Mouse (Mus musculus) midbrain, embryonic 14.5 days (tissue): ENCODE results near the gene Lama5. TPM values are rescaled to one million over a fixed set of nuclear protein-coding genes. Genes with fewer than 3 reads are reported as not detected.

Experiments used
- ATAC-seq: fragments of 200-750 bp; cut with Nextera tagmentation; 2 replicates; pipeline ENCODE4 v1.8.0; 2017; ENCODE audit warnings: moderate number of reproducible peaks, moderate library complexity; ENCODE audit not compliant: low FRiP score, low TSS enrichment
- DNase-seq: peaks from one replicate; pipeline ENCODE4 v3.0.0-alpha.2; 2015
- H3K27ac ChIP-seq: fragments of 300-500 bp; sonication (generic); replicated peaks from 2 replicates; pipeline ENCODE4 v1.5.1; 2014; ENCODE audit warnings: mild to moderate bottlenecking, low read depth, low read length, moderate library complexity
- H3K27me3 ChIP-seq: fragments of 300-500 bp; sonication (generic); 2 replicates; pipeline ENCODE4 v1.6.1; 2014; ENCODE audit warnings: low read length, control low read depth, mixed read lengths; ENCODE audit not compliant: control insufficient read depth, insufficient read depth
- H3K36me3 ChIP-seq: fragments of 300-500 bp; sonication (generic); 2 replicates; pipeline ENCODE4 v1.6.1; 2014; ENCODE audit warnings: low read length, control low read depth; ENCODE audit not compliant: control insufficient read depth, insufficient read depth
- H3K4me1 ChIP-seq: fragments of 300-500 bp; sonication (generic); 2 replicates; pipeline ENCODE4 v1.6.1; 2014; ENCODE audit warnings: mild to moderate bottlenecking, antibody characterized with exemption, low read length, control low read depth; ENCODE audit not compliant: control insufficient read depth, insufficient read depth
- H3K4me2 ChIP-seq: fragments of 300-500 bp; sonication (generic); 2 replicates; pipeline ENCODE4 v1.6.1; 2014; ENCODE audit warnings: mild to moderate bottlenecking, low read length, moderate library complexity
- H3K4me3 ChIP-seq: fragments of 300-500 bp; sonication (generic); replicated peaks from 2 replicates; pipeline ENCODE4 v1.5.1; 2014; ENCODE audit warnings: low read depth, low read length
- H3K9ac ChIP-seq: fragments of 300-500 bp; sonication (generic); replicated peaks from 2 replicates; pipeline ENCODE4 v1.6.1; 2014; ENCODE audit warnings: mild to moderate bottlenecking, low read length, moderate library complexity
- H3K9me3 ChIP-seq: fragments of 300-500 bp; sonication (generic); 2 replicates; pipeline ENCODE4 v1.6.1; 2016; ENCODE audit warnings: low read length, control low read depth, mixed read lengths; ENCODE audit not compliant: control insufficient read depth
- WGBS: fragments of 180-500 bp; shearing (Covaris S2); extraction: QIAGEN DNeasy Blood & Tissue Kit; methylation state at CpG from one replicate; pipeline ENCODE4 v1.1.7; 2014; 5-methylcytosine and 5-hydroxymethylcytosine counted together
- polyA plus RNA-seq: library from polyadenylated mRNA; unstranded; fragments of >200 nt; fragmentation: Nextera tagmentation; extraction: Ambion mirVana; gene quantifications from 2 replicates; pipeline ENCODE4 v1.2.1, GENCODE M21; 2014

The Lama5 gene
- polyA plus RNA-seq, 1 experiment from 2014 or later = 1.8 TPM

DNA sequence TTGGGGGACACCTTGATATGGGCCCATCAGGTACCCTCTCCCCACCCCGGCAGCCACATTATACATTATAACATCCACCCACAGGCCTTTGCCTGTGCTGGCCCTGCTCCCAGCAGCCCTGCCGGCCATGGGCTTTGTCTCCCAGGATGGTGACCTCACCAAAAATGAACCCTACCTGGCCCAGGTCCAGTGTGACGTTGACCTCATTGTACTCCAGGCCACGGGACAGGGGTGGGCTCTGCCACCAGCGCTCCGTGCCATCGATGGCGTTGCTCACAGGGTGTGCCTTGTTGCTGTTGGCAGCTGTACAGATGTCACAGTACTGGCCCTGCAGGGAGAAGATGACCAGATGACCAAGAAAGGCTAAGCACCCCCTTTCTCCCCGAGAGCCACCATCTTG, 4.6 kb downstream of the Lama5 start:
- Histone ChIP-seq H3K4me2 (no peak overlapping the region), H3K4me3 (no peak overlapping the region), H3K9me3 (no peaks in the 10 kb centered on the region), H3K9ac (no peak overlapping the region), H3K4me1 (peaks cover 17% of the 10 kb centered on the region), H3K27me3 (peaks cover 25% of the 10 kb centered on the region), H3K36me3 (no peaks in the 10 kb centered on the region), H3K27ac (no peak overlapping the region)
- ATAC-seq = no peak
- no peak for DNase-seq
- WGBS = 96% methylated on average over 9 of the region's 9 CpGs

DNA sequence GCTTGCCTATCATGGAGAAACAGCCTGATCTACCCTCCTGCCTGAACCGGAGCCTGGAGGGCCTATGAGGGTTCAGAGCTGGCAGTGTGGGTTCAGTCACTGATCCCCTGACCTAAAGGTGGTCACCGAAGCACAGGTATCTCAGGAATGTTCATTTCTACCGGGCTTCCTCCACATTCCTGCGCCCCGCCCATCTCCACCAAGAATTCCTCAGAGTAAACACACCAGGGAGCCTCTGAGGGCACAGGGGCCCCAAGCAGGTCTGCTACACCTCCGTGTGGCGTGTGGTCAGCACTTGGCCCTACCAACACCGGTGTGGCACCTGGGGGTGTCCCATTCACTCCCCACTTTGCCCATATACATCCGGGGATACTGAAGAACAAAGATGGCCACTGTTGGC, 5.5 kb downstream of the Lama5 start:
- no peak overlapping the region for H3K9ac ChIP-seq
- ATAC-seq (no peak), DNase-seq (no peak)
- H3K4me1 ChIP-seq = peaks cover 11% of the 10 kb centered on the region
- H3K4me2 ChIP-seq = no peak overlapping the region
- H3K36me3 ChIP-seq = no peaks in the 10 kb centered on the region
- H3K27me3 ChIP-seq = peaks cover 17% of the 10 kb centered on the region
- 88% methylated on average over 9 of the region's 9 CpGs for WGBS
- no peak overlapping the region for H3K27ac ChIP-seq
- no peak overlapping the region for H3K4me3 ChIP-seq
- no peaks in the 10 kb centered on the region for H3K9me3 ChIP-seq

DNA sequence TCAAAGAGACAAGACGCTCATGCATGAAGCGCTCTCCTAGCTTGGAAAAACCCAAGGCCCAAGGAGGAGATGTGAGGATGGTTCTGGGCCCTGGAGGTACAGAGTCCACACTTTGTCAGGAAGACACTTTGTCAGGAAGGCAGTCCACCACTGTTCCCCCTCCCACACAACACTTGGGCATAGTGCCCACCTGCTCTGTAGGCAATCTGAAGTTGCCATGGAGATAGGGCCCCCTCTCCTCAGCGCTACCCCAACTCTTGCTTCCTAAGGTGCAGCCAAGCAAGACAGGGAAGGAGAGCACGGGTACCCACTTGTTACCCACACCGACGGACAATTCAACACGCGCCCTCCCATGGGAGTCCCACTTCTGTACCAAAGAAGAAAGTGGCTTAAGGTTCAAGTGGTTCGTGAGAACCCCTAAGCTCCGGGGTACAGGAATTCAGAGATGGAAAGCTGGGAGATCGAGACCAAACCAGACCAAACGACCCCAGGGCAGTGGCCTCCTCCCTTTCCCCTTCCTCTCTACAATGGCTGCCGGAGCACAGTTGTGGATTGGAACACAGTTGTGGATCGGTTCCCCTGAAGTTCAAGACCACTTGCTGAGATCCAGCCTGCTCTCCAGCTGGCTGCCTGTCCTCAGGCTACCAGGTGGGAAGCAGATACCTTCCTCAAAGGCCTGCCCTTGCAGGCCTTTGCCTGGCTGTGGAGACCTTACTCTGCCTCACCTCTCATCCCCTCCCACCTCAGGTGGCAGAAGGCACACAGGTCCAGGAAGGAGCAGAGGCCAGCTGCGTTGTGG, 6.3 kb downstream of the Lama5 start:
- ATAC-seq = no peak
- no peak overlapping the region for H3K4me2 ChIP-seq
- DNase-seq = no peak
- H3K4me1 ChIP-seq = peaks cover 7% of the 10 kb centered on the region
- H3K27me3 ChIP-seq = peaks cover 8% of the 10 kb centered on the region; the same call in 1 of the 2 replicates
- no peak overlapping the region for H3K27ac ChIP-seq
- H3K9me3 ChIP-seq = no peaks in the 10 kb centered on the region
- WGBS = 78% methylated on average over 15 of the region's 15 CpGs
- H3K36me3 ChIP-seq = no peaks in the 10 kb centered on the region
- H3K4me3 ChIP-seq = no peak overlapping the region
- no peak overlapping the region for H3K9ac ChIP-seq

DNA sequence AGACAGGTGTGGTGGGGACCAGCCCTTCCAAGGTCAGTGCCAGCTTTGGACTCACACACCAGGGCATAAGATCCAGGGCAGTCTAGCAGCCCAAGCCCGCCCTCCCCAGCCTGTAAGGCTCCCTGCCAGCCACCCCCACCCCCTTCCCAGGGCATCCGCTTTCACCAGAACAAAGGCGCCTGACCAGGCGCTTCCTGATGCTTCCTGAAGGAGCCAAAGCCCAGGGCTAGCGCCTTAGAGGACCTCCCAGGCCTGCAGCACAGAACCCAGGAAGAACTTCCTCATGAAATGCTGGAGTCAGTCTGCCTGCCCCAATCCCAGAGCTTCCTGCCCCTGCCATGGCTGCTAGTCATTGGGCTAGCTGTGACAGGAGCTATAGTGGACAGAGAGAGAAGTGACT, 7.0 kb downstream of the Lama5 start:
- Histone ChIP-seq H3K27me3 (peaks cover 7% of the 10 kb centered on the region; the same call in 1 of the 2 replicates), H3K27ac (no peak overlapping the region), H3K36me3 (no peaks in the 10 kb centered on the region), H3K4me2 (no peak overlapping the region), H3K4me3 (no peak overlapping the region), H3K9ac (no peak overlapping the region; the same call in 1 of the 2 replicates), H3K4me1 (peaks cover 7% of the 10 kb centered on the region), H3K9me3 (no peaks in the 10 kb centered on the region)
- DNase-seq (no peak), ATAC-seq (no peak)
- 27% methylated on average over 5 of the region's 5 CpGs for WGBS

DNA sequence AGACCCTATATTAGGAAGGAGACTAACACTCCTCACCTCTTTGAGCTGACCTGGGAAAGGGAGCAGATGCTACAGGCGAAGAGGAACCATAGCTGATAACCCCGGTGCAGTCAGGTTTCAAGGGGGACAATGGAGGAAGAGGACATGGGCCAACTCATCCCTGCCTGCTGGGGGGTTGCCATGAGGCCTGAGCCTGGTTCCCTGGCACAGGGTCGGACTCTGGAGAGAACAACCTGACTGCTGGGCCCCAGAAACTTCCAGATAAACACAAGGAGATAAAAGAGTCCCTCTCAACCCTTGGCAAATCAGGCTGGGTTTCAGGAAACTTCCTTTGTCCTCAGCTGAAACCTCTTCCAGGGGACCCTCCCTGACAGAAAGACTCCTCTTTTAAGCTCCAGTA, 7.4 kb downstream of the Lama5 start:
- no peaks in the 10 kb centered on the region for H3K36me3 ChIP-seq
- no peaks in the 10 kb centered on the region for H3K9me3 ChIP-seq
- no peak for DNase-seq
- no peak overlapping the region for H3K4me2 ChIP-seq
- H3K9ac ChIP-seq = no peak overlapping the region; the same call in 1 of the 2 replicates
- ATAC-seq = no peak
- peaks cover 6% of the 10 kb centered on the region; the same call in 1 of the 2 replicates for H3K27me3 ChIP-seq
- no peak overlapping the region for H3K4me3 ChIP-seq
- H3K27ac ChIP-seq = no peak overlapping the region
- 82% methylated on average over 3 of the region's 3 CpGs for WGBS
- peaks cover 7% of the 10 kb centered on the region for H3K4me1 ChIP-seq

DNA sequence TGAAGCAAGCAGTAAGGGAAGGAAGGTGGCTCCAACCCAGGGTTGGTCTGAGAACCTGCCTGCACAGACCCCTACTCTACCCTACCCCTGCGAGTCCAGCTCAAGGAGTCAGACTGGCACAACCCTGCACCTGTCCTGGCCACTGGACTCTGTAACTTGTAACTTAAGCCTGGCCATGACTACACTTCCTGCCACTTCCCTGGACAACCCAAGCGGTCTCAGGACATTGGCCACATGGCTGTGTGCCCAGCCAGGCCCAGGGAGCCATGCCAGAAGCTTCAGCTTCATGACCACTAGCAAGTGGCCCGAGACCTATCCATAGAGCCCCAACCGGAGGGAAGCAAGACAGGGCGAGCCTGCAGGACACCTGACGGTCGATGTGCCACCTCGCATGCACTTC, 8.1 kb downstream of the Lama5 start:
- no peak overlapping the region for H3K9ac ChIP-seq
- DNase-seq = no peak
- H3K4me2 ChIP-seq = no peak overlapping the region
- no peaks in the 10 kb centered on the region for H3K36me3 ChIP-seq
- H3K4me3 ChIP-seq = no peak overlapping the region
- H3K9me3 ChIP-seq = no peaks in the 10 kb centered on the region
- no peak overlapping the region for H3K27ac ChIP-seq
- WGBS = 90% methylated on average over 8 of the region's 8 CpGs
- H3K27me3 ChIP-seq = no peaks in the 10 kb centered on the region
- ATAC-seq = no peak
- peaks cover 7% of the 10 kb centered on the region for H3K4me1 ChIP-seq

DNA sequence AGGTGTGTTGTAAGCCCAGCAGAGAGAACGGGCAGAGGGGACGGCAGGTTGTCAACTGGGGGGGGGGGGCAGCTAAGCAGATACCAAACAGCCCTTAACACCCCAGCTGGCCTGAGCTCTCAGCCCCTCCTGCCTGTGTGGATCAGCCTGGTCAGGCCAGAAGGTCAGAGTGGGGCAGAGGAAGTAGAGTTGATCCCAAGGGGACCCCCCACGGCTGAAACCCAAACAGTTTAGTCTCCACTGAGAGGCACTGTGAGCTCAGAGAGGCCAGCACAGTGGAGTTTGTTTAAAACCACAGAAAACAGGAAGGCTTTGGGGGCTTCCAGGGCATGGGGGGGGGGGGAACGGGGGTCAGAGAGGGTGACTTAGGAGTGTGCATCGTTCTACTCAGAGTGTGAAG, 8.7 kb downstream of the Lama5 start:
- H3K27me3 ChIP-seq = no peaks in the 10 kb centered on the region
- DNase-seq (no peak), ATAC-seq (no peak)
- no peak overlapping the region for H3K9ac ChIP-seq
- no peak overlapping the region for H3K27ac ChIP-seq
- H3K36me3 ChIP-seq = no peaks in the 10 kb centered on the region
- no peaks in the 10 kb centered on the region for H3K9me3 ChIP-seq
- no peak overlapping the region for H3K4me2 ChIP-seq
- H3K4me1 ChIP-seq = peaks cover 1% of the 10 kb centered on the region
- WGBS = 68% methylated on average over 5 of the region's 5 CpGs
- H3K4me3 ChIP-seq = no peak overlapping the region

DNA sequence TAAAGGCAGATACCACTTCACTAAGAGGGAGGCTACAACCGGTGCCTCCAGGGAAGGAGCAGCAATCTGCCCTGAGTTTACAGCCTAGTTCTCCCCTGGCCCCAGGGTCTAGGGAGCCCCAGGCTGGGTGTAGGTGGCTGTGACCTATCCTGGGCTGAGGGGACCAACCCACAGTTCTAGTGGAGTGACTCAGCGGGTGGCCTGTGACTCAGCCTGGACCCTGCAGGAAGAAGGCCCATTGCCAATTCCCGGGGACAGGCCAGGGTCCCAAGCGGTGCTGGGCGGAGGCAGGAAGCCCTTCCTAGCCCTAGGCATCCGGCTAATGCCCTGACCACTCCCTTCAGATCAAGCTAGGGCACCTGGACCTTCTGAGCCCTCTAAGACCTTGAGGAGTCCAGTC, 9.7 kb downstream of the Lama5 start:
- 89% methylated on average over 6 of the region's 6 CpGs for WGBS
- no peak for ATAC-seq
- H3K36me3 ChIP-seq = no peaks in the 10 kb centered on the region

DNA sequence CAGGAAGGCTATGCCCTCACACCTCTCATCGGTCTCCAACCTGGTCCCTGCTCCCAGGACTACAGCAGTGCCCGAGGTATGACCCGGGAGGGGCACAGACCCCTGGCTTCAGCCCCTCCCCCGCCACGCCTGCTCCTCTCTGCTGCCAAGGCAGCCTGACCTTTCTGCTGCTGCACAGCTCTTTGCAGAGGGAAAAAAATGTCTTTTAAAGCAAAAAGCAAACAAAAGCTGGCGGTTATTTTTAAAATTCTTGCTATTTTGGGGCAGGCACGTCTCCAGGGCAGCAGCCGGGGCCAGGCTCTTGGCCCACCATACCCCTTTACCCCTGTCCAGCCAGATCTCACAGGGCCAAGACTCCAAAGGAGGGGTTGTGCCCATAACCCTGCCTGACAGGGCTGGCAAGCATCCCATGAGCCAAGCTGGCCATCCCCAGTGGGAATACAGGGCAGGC, 10.6 kb downstream of the Lama5 start:
- H3K9me3 ChIP-seq = no peaks in the 10 kb centered on the region
- no peak overlapping the region for H3K4me3 ChIP-seq
- no peaks in the 10 kb centered on the region for H3K4me1 ChIP-seq
- no peak overlapping the region for H3K4me2 ChIP-seq
- ATAC-seq (no peak), DNase-seq (no peak)
- no peaks in the 10 kb centered on the region for H3K27me3 ChIP-seq
- H3K9ac ChIP-seq = no peak overlapping the region; the same call in 1 of the 2 replicates
- no peak overlapping the region for H3K27ac ChIP-seq
- H3K36me3 ChIP-seq = no peaks in the 10 kb centered on the region
- 79% methylated on average over 8 of the region's 8 CpGs for WGBS

More for the DNA sequence above, 9.7 kb downstream of the Lama5 start:
- no peak overlapping the region for H3K4me2 ChIP-seq
- DNase-seq = no peak
- no peaks in the 10 kb centered on the region for H3K27me3 ChIP-seq
- H3K9ac ChIP-seq = no peak overlapping the region
- no peaks in the 10 kb centered on the region for H3K9me3 ChIP-seq
- H3K4me3 ChIP-seq = no peak overlapping the region
- no peak overlapping the region for H3K27ac ChIP-seq
- H3K4me1 ChIP-seq = no peaks in the 10 kb centered on the region
